Mouse (Mus musculus): ENCODE measurements around the gene Wwp2. TPM values are rescaled to one million over a fixed set of nuclear protein-coding genes. Genes with fewer than 3 reads are reported as not detected.

Wwp2 gene
- 10 to 100 TPM; 22.5 to 25.8 TPM for total RNA-seq (2021)
- long read RNA-seq, experiment 1, full-length matches to known transcripts = 11 of 22 reads
- long read RNA-seq, experiment 1, partial matches to known transcripts = 7 of 22 reads
- long read RNA-seq, experiment 1, other reads (novel, unspliced or antisense) = 4 of 22 reads
- long read RNA-seq, experiment 2, full-length matches to known transcripts = 7 of 17 reads
- long read RNA-seq, experiment 2, partial matches to known transcripts = 7 of 17 reads
- long read RNA-seq, experiment 2, other reads (novel, unspliced or antisense) = 3 of 17 reads

GRCm38 (mm10) chr8:107435962-107436831, at the start of gene Wwp2:
TSS of gene Wwp2 (plus strand) at chr8:107436365.
- peak; percentile 85 to 87 for DNase-seq

DNA sequence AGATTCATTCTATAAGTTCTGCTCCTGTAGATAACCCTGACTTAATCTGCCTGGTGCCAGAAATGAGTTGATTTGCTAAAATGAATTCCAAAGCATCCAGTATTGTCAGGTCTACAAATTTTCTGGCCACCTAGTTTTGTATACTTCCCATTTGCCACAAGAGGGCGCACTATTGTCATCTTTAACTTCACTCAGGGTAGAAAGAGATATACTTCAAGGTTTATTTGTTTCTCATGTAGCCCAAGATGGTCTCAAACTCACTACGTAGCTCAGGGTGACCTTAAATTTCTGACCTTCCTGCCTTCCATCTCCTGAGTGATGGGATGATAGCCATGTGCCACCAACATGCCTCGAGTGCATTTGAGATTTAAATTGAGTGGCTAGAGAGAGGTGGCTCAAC, 49.5 kb upstream of the Wwp2 start:
- DNase-seq = peak in 1 of 2 experiments; percentile 49

DNA sequence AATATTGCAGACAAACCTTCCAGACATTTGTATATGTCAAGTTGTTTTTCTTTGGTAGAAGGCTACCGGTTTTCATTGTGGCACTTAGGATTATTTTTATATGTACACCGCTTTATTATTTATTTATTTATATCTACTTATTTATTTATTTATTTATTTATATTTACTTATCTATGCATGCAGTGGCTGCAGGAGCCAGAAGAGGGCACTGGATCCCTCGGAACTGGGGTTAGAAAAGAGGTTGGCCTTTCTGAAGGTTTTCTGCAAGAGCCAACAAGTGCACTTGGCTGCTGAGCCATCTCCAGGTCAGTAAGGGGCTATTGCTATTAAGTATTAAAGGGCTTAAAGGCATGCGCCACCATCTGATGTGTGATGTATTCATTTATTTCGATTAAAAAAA, 48.3 kb upstream of the Wwp2 start:
- peak; percentile 25 to 49 for DNase-seq

- DNase-seq = peak; percentile 62 to 68
These were observed 46.6 kb upstream of the Wwp2 start for GRCm38 (mm10) chr8:107389557-107389956.

GRCm38 (mm10) chr8:107390476-107391135, 45.6 kb upstream of the Wwp2 start:
- DNase-seq = no peak

DNA sequence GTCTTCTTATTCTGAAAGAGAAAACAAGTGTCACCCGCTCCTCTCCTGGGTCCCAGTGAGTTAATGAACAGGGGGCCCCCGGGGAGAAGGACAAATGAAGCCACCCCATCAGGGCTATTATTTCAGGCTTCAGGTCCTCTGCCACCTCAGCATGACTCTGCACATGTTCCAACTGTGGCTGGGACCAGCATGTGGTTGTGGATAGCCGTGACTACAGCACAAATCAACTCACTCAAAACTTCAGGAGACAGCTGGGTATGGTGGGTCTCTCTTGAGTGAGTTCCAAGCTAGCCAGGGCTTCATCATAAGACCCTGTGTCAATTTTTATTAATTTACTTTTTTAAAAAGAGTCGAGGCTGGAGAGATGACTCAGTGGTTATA, 45.0 kb upstream of the Wwp2 start:
- no peak for DNase-seq

DNA sequence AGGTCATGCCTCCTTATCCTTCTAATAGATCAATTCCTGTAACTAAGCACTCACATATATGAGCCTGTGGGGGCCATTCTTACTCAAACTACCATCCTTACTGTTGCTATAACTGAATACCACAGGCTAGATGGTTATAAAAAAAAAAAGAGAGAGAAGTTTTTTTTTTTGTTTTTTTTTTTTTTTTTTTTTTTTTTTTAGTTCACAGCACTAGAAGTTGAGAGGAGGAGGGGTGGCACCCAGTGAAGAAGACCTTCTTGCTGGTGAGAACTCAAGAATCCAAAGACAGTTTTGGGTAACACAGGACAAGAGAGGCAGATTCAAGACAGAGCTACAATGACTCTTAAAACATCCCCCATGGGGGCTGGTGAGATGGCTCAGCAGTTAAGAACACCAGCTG, 40.8 kb upstream of the Wwp2 start:
- DNase-seq = no peak

DNA sequence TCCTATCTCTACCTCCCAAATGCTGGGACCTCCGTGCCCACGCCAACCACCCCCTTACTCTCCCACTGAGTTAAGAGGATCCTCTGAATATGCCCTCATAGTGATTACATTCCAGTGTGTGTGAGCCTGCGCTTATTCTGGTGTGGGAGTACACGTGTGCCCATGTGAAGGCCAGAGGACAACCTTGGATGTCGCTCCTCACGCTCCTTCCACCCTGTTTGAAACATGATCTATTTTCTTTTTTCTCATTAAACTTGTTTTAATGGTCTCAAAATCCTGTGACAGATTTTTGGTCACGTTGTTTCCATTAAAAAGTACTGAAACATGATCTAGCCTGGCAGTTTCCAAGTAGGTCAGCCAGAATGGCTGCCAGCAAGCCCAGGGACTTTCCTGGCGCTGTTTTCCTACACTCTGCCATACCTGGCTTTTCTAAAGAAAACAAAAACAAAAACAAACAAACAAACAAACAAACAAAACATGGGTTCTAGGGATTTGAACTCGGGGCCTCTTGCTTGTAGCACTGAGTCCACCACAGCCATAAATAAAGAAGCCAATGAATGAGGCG, 40.0 kb upstream of the Wwp2 start:
- peak; percentile 17 to 24 for DNase-seq

GRCm38 (mm10) chr8:107397665-107398064, 38.5 kb upstream of the Wwp2 start:
- no peak for DNase-seq

- no peak for DNase-seq
These were observed 36.7 kb upstream of the Wwp2 start for GRCm38 (mm10) chr8:107399495-107399894.

DNA sequence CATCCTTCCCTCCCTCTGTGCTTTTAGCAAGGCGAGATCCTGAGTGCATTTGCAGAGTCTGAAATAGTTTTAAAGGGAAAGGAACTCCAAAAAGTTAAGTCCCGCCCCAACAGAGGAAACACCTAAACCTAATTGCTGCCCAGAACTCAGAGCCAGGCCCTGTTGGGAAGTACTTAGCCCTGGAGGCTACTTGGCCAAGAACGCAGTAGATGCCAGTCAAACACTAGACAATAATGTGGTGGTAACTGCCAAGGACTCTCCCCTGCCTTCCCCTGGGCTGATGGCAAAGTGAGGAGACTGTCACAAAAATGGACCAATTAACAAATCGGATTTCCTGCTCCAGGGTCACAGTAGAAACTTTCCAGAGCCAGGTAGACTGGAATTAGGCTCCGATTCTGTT, 34.3 kb upstream of the Wwp2 start:
- DNase-seq = no peak

- DNase-seq = peak; percentile 86 to 92
These were observed 33.0 kb upstream of the Wwp2 start, which contains the start of gene Nqo1 for GRCm38 (mm10) chr8:107403038-107403781. TSS of gene Nqo1 (minus strand) at chr8:107403206.

DNA sequence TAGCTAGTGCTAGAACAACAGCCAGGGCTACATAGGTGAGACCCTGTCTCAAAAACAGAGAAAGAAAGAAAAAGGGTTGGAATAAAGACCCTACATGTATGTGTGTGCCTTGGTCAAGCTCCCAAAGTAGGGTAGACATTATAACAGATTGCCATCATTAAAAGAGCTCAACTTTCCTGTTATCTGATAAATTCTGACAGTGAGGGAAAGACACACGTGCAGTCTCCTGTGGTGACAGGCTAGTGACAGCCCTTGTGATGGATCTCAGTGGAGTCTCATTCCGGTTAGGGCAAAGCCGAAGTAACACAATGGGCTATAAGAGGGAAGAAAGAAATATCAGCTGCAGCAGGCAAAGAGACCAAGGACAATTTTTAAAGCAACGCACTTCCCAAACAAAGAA, 32.1 kb upstream of the Wwp2 start:
- DNase-seq = no peak

DNA sequence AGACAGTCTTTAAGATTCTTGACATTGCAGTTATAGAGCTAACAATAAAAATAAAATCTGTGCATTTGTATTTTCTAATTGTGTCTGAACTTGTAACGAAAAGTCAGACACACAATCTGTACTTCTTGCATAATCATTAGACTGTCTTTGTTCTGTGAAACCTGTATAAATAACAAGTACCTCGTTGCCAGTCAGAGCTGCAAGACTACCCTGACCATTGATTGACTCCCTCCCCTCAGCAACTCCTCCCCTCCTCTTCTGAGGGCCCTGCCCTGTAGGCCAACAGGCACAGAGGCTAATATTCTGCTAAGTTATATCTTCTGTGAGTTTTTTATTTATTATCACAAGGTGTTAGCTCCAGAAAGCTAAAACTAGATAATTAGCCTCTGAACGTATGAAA, 30.2 kb upstream of the Wwp2 start:
- no peak for DNase-seq

GRCm38 (mm10) chr8:107411391-107411790, 24.8 kb upstream of the Wwp2 start:
- DNase-seq = no peak

GRCm38 (mm10) chr8:107412552-107412951, 23.6 kb upstream of the Wwp2 start:
- no peak for DNase-seq

DNA sequence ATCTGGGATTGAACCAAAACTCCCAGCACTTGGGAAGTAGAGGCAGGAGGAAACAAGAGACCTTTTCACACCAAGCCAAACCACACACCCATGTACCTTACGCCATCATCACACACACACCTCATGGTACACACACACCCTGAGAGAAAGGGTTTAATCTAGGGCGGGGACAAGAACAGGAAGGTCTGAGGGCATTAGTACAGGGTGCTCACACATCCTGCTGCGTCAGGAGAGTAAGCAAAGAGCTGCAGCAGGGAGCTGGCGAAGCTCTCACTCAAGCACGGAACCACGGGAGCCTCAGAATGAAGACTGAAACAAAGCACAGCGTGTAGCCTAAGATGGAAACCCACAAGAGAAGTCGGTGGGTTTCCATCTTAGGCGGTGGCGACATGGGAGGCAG, 22.3 kb upstream of the Wwp2 start:
- DNase-seq = no peak

DNA sequence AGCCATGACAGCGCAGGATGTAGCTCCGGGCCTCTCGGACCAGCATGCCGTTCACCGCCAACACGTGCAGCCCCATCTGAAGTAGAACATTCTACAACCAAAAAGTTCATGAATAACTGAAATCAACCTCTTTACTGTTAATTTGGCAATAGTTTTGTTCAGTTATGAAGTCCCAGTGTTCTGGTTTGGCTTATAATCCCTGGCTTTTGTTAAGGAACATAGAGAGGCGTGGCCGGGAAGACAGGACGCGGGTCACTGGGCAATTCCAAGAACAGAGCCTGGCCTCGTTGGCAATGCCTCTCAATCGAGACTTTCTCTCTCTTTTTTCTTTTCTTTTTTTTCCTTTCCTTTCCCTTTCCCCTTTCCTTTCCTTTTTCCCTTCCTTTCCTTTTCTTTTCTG, 19.2 kb upstream of the Wwp2 start:
- DNase-seq = no peak

GRCm38 (mm10) chr8:107424176-107424575, 12.0 kb upstream of the Wwp2 start:
- DNase-seq = no peak

GRCm38 (mm10) chr8:107424597-107425229, 11.5 kb upstream of the Wwp2 start, which contains the start of gene Nob1:
TSS of gene Nob1 (minus strand) at chr8:107425051.
- peak; percentile 96 to 97 for DNase-seq

DNA sequence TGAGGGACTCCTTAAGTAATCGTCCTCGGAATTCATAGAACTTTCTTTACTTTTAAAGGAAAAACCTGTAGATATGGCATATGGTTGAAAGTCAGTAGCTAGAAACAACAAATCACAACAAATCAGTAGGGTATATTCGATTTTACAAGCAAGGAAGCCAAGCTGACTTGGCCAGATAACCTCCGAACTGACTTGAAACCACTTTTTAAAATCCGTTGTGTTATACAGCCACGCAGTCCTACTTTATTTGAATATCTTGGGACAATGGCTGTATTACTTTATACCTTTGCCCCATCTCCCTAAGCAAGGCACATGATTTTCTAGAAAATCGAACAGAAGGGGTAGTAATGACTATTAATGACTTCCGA, 11.0 kb upstream of the Wwp2 start:
- no peak for DNase-seq

All from heart, adult 18-20 months (tissue).